9 mouse cellular contexts compared by ENCODE assay signal in genomic region chr12:25160990-25161843, GRCm38 (mm10).
DNase-seq lines count a peak whose midpoint lies in the region; ATAC-seq and TF ChIP-seq lines count a peak whose summit lies in the region.
"Had no signal": no experiment of that assay in that cellular context is flagged by ENCODE, and none has a peak within 500 bp of the region (broad histone marks: within the 10 kb centered on the region; RNA-seq: fewer than 3 reads in every experiment).

No protein-coding gene starts in this region.

- H3K27ac ChIP-seq in intestine, postnatal 0 days (ENCODE audit: low read depth, low read length) = no peak overlapping the region
- H3K27ac ChIP-seq in intestine, embryonic 15.5 days = no peak overlapping the region
- H3K27ac ChIP-seq in forebrain, embryonic 14.5 days (ENCODE audit: low read depth, low read length) = no peak overlapping the region
- H3K27ac ChIP-seq: embryonic facial prominence, embryonic 12.5 days had no signal

- intact Hi-C loops in left cerebral cortex, postnatal 4 days (cut with DNase I) = no loop called here

- peak; percentile 64 for TF ChIP-seq CTCF in intestine, postnatal 0 days (IDR thresholded peaks at IDR 0.05; ENCODE audit: low read depth)

- H3K9ac ChIP-seq in intestine, postnatal 0 days (ENCODE audit: low read depth, low read length) = no peak overlapping the region
- H3K9ac ChIP-seq in intestine, embryonic 15.5 days = no peak overlapping the region
- no peak overlapping the region for H3K9ac ChIP-seq in forebrain, embryonic 14.5 days (ENCODE audit: low read length)
- H3K9ac ChIP-seq: embryonic facial prominence, embryonic 12.5 days had no signal

- WGBS in intestine, postnatal 0 days = 66% methylated on average over 15 of the region's 15 CpGs
- WGBS in intestine, embryonic 15.5 days = 73% methylated on average over 15 of the region's 15 CpGs
- 36% methylated on average over 15 of the region's 15 CpGs for WGBS in forebrain, embryonic 14.5 days

- no peaks in the 10 kb centered on the region for H3K27me3 ChIP-seq in intestine, postnatal 0 days (replicated peaks; ENCODE audit: control insufficient read depth, insufficient read depth, low read length)
- H3K27me3 ChIP-seq in intestine, embryonic 15.5 days (replicated peaks) = no peaks in the 10 kb centered on the region
- H3K27me3 ChIP-seq in forebrain, embryonic 14.5 days (replicated peaks; ENCODE audit: control insufficient read depth, insufficient read depth, low read length) = no peaks in the 10 kb centered on the region
- H3K27me3 ChIP-seq: embryonic facial prominence, embryonic 12.5 days had no signal

- no peaks in the 10 kb centered on the region for H3K36me3 ChIP-seq in intestine, postnatal 0 days (ENCODE audit: control insufficient read depth, insufficient read depth)
- no peaks in the 10 kb centered on the region for H3K36me3 ChIP-seq in intestine, embryonic 15.5 days
- H3K36me3 ChIP-seq in forebrain, embryonic 14.5 days (ENCODE audit: control insufficient read depth, insufficient read depth, low read length) = no peaks in the 10 kb centered on the region
- H3K36me3 ChIP-seq: embryonic facial prominence, embryonic 12.5 days had no signal

- no peaks in the 10 kb centered on the region for H3K9me3 ChIP-seq in intestine, postnatal 0 days (ENCODE audit: control insufficient read depth)
- H3K9me3 ChIP-seq in intestine, embryonic 15.5 days = no peaks in the 10 kb centered on the region
- H3K9me3 ChIP-seq in forebrain, embryonic 14.5 days (replicated peaks; ENCODE audit: control insufficient read depth, low read length) = no peaks in the 10 kb centered on the region
- H3K9me3 ChIP-seq: embryonic facial prominence, embryonic 12.5 days had no signal

- H3K4me1 ChIP-seq in intestine, postnatal 0 days (replicated peaks; ENCODE audit: control insufficient read depth, insufficient read depth, low read length) = no peaks in the 10 kb centered on the region
- H3K4me1 ChIP-seq in intestine, embryonic 15.5 days (replicated peaks) = peaks cover 12% of the 10 kb centered on the region
- H3K4me1 ChIP-seq in forebrain, embryonic 14.5 days (ENCODE audit: control insufficient read depth, insufficient read depth, low read length) = no peaks in the 10 kb centered on the region

- ATAC-seq in intestine, postnatal 0 days = no peak
- no peak; the same call in 1 of the 2 replicates for ATAC-seq in intestine, embryonic 15.5 days
- ATAC-seq in forebrain, embryonic 14.5 days = peak; percentile 48; the same call in 1 of the 2 replicates

- peak; percentile 10 for DNase-seq in ZHBTc4 (ENCODE audit: low read depth, low spot score)
- DNase-seq in forebrain, embryonic 14.5 days (ENCODE audit: low spot score) = peak; percentile 34
- DNase-seq in kidney, postnatal 25 days = peak; percentile 47 to 78
- no peak for DNase-seq in urinary bladder, postnatal 14 days (ENCODE audit: low spot score)
- no peak for DNase-seq in left cerebral cortex, postnatal 4 days
- DNase-seq in embryo, embryonic 10 days (ENCODE audit: low spot score) = no peak

- no peak overlapping the region for H3K4me2 ChIP-seq in intestine, postnatal 0 days (replicated peaks; ENCODE audit: low read depth)
- no peak overlapping the region for H3K4me2 ChIP-seq in intestine, embryonic 15.5 days (replicated peaks)
- no peak overlapping the region for H3K4me2 ChIP-seq in forebrain, embryonic 14.5 days (ENCODE audit: low read length)
- H3K4me2 ChIP-seq: embryonic facial prominence, embryonic 12.5 days had no signal

- H3K4me3 ChIP-seq in intestine, postnatal 0 days (ENCODE audit: low read depth, low read length) = no peak overlapping the region
- H3K4me3 ChIP-seq in intestine, embryonic 15.5 days (replicated peaks) = no peak overlapping the region
- H3K4me3 ChIP-seq in forebrain, embryonic 14.5 days (ENCODE audit: low read depth, low read length) = no peak overlapping the region
- H3K4me3 ChIP-seq: embryonic facial prominence, embryonic 12.5 days had no signal

Comparison
In these comparisons a context has a peak if more than half of its experiments do, and no peak if none do; other contexts are left out.
1. DNase-seq: peak in ZHBTc4 (single experiment), forebrain, embryonic 14.5 days (single experiment) and kidney, postnatal 25 days (2 of 2); none in urinary bladder, postnatal 14 days (single experiment), left cerebral cortex, postnatal 4 days (single experiment) and embryo, embryonic 10 days (single experiment).